Mouse (Mus musculus) heart, adult 2 months (tissue): ENCODE measurements around the gene Atg101. TPM values are rescaled to one million over a fixed set of nuclear protein-coding genes. Genes with fewer than 3 reads are reported as not detected.

ENCODE experiments used
- DNase-seq, 2 experiments: peaks; one replicate each; pipeline ENCODE4 v3.0.0; 2021
- H3K27ac ChIP-seq: fragments of 200-600 bp; 2 replicates; pipeline ENCODE4 v1.8.1; 2022
- H3K27me3 ChIP-seq: fragments of 200-500 bp; 2 replicates; pipeline ENCODE4 v1.6.1; 2012; ENCODE audit warnings: mild to moderate bottlenecking, low read length, inconsistent platforms, mixed read lengths; ENCODE audit not compliant: control insufficient read depth, insufficient read depth
- H3K36me3 ChIP-seq: fragments of 200-500 bp; 2 replicates; pipeline ENCODE4 v1.6.1; 2012; ENCODE audit warnings: low read length, inconsistent platforms; ENCODE audit not compliant: control insufficient read depth, insufficient read depth
- H3K4me1 ChIP-seq: fragments of 200-500 bp; 2 replicates; pipeline ENCODE4 v1.6.1; 2011; ENCODE audit warnings: low read length; ENCODE audit not compliant: control insufficient read depth, insufficient read depth
- H3K4me3 ChIP-seq: fragments of 200-600 bp; 2 replicates; pipeline ENCODE4 v1.8.1; 2022
- H3K79me2 ChIP-seq: fragments of 200-500 bp; replicated peaks from 2 replicates; pipeline ENCODE4 v1.6.1; 2012; ENCODE audit warnings: mild to moderate bottlenecking, inconsistent platforms, low read length, moderate library complexity, mixed read lengths; ENCODE audit not compliant: control insufficient read depth, insufficient read depth
- H3K9ac ChIP-seq: fragments of 200-500 bp; 2 replicates; pipeline ENCODE4 v1.6.1; 2012; ENCODE audit warnings: low read depth, mild to moderate bottlenecking, control low read depth, inconsistent platforms, low read length, mixed read lengths
- CTCF ChIP-seq: fragments of 200-600 bp; IDR thresholded peaks from 2 replicates; pipeline ENCODE4 v1.8.1; 2022; ENCODE audit warnings: antibody characterized with exemption, mild to moderate bottlenecking, moderate library complexity
- EP300 ChIP-seq: fragments of 200-500 bp; IDR thresholded peaks from 2 replicates; pipeline ENCODE4 v1.6.1; 2011; ENCODE audit warnings: low read depth, low read length, control low read depth; ENCODE audit not compliant: insufficient read depth
- POLR2A ChIP-seq: fragments of 200-500 bp; IDR thresholded peaks from 2 replicates; pipeline ENCODE4 v1.6.1; 2011; ENCODE audit warnings: mild to moderate bottlenecking, low read depth, low read length, control low read depth; ENCODE audit not compliant: insufficient read depth
- WGBS: fragments of 180-500 bp; shearing (Covaris S2); methylation state at CpG from one replicate; pipeline ENCODE4 v1.1.7; 2018; 5-methylcytosine and 5-hydroxymethylcytosine counted together
- intact Hi-C: fragments of 180-260 bp; cut with DNase I; formaldehyde crosslinking; loops from one replicate; pipeline ENCODE4 v1.15.1; 2025
- polyA plus RNA-seq: library from polyadenylated mRNA; depleted of rRNA; stranded (reverse); fragments of >200 nt; gene quantifications from 2 replicates; pipeline ENCODE4 v1.2.3, GENCODE M21; 2012
- total RNA-seq, 2 experiments: library from RNA; stranded (reverse); gene quantifications; 2 replicates each; pipeline ENCODE4 v1.2.3; 2021

Gene Atg101
- total and polyA plus RNA-seq, 3 experiments = 21.2 to 26.4 (median 22.4) TPM

GRCm38 (mm10) chr15:101258420-101258819, 25.7 kb upstream of the Atg101 start:
- no peak for TF ChIP-seq POLR2A
- TF ChIP-seq EP300 = no peak
- TF ChIP-seq CTCF = no peak
- H3K79me2 ChIP-seq = no peaks in the 10 kb centered on the region
- H3K27ac ChIP-seq = no peak overlapping the region
- no peak for DNase-seq
- H3K4me3 ChIP-seq = no peak overlapping the region
- intact Hi-C loops = no loop called here
- H3K9ac ChIP-seq = no peak overlapping the region
- H3K36me3 ChIP-seq = no peaks in the 10 kb centered on the region
- H3K27me3 ChIP-seq = no peaks in the 10 kb centered on the region
- WGBS = 89% methylated on average over 11 of the region's 11 CpGs
- H3K4me1 ChIP-seq = peaks cover 21% of the 10 kb centered on the region

- H3K36me3 ChIP-seq = no peaks in the 10 kb centered on the region
- no peak for TF ChIP-seq EP300
- no peak for TF ChIP-seq CTCF
- no peak for TF ChIP-seq POLR2A
- H3K79me2 ChIP-seq = no peaks in the 10 kb centered on the region
- DNase-seq = no peak
- no peaks in the 10 kb centered on the region for H3K27me3 ChIP-seq
- H3K9ac ChIP-seq = 0 out of 2 replicates have a peak overlapping the region, but pooled peaks have one; percentile 6
- no peak overlapping the region for H3K4me3 ChIP-seq
- intact Hi-C loops = no loop called here
- peaks cover 18% of the 10 kb centered on the region for H3K4me1 ChIP-seq
- 46% methylated on average over 3 of the region's 3 CpGs for whole genome bisulfite sequencing
- H3K27ac ChIP-seq = peak overlapping the region; percentile 91
These were observed 24.1 kb upstream of the Atg101 start for GRCm38 (mm10) chr15:101259922-101260321.

- H3K27me3 ChIP-seq = no peaks in the 10 kb centered on the region
- H3K79me2 ChIP-seq = no peaks in the 10 kb centered on the region
- TF ChIP-seq CTCF (no peak; the same call in 1 of the 2 replicates), POLR2A (peak; percentile 85), EP300 (peak; percentile 97)
- 13% methylated on average over 10 of the region's 10 CpGs for WGBS
- intact Hi-C loops = no loop called here
- H3K4me3 ChIP-seq = no peak overlapping the region
- peak; percentile 84 to 92 for DNase-seq
- peaks cover 18% of the 10 kb centered on the region for H3K4me1 ChIP-seq
- H3K36me3 ChIP-seq = no peaks in the 10 kb centered on the region
- peak overlapping the region; percentile 74 for H3K9ac ChIP-seq
- H3K27ac ChIP-seq = peak overlapping the region; percentile 91
These were observed 23.7 kb upstream of the Atg101 start for GRCm38 (mm10) chr15:101260387-101260786.

GRCm38 (mm10) chr15:101260874-101261622, 23.0 kb upstream of the Atg101 start:
- Histone ChIP-seq H3K27ac (peak overlapping the region; percentile 91), H3K36me3 (no peaks in the 10 kb centered on the region), H3K9ac (peak overlapping the region; percentile 74), H3K79me2 (no peaks in the 10 kb centered on the region), H3K4me1 (peaks cover 23% of the 10 kb centered on the region), H3K27me3 (no peaks in the 10 kb centered on the region), H3K4me3 (peak overlapping the region; percentile 21)
- 9% methylated on average over 13 of the region's 13 CpGs for WGBS
- peak; percentile 57 to 63 for DNase-seq
- intact Hi-C loops = no loop called here
- no peak; the same call in 1 of the 2 replicates for TF ChIP-seq POLR2A
- TF ChIP-seq CTCF = no peak
- TF ChIP-seq EP300 = 0 out of 2 replicates have a peak, but pooled peaks have one; percentile 34

GRCm38 (mm10) chr15:101262502-101262901, 21.6 kb upstream of the Atg101 start:
- Histone ChIP-seq H3K9ac (no peak overlapping the region), H3K79me2 (no peaks in the 10 kb centered on the region), H3K27me3 (no peaks in the 10 kb centered on the region), H3K36me3 (no peaks in the 10 kb centered on the region), H3K4me1 (peaks cover 27% of the 10 kb centered on the region), H3K27ac (peak overlapping the region; percentile 91; the same call in 1 of the 2 replicates), H3K4me3 (no peak overlapping the region)
- peak; percentile 60 to 72 for DNase-seq
- intact Hi-C loops = no loop called here
- TF ChIP-seq POLR2A (no peak), EP300 (no peak), CTCF (no peak)
- 55% methylated on average over 5 of the region's 5 CpGs for WGBS
